Mouse (Mus musculus) adrenal gland, adult (tissue): ENCODE measurements around the gene Abcc5.

ENCODE experiments used
- DNase-seq, 2 experiments: peaks; one replicate each; pipeline ENCODE4 v3.0.0; 2022 to 2023; ENCODE audit warnings: low spot score in 1 of 2; ENCODE audit not compliant: inconsistent age in 2 of 2

Abcc5 gene

GRCm38 (mm10) chr16:20424226-20424663 is 1.9 kb downstream of the Abcc5 start:
- no peak for DNase-seq

- DNase-seq: no peak
These were observed 3.1 kb downstream of the Abcc5 start for GRCm38 (mm10) chr16:20422938-20423730.

GRCm38 (mm10) chr16:20418054-20418453 is 8.1 kb downstream of the Abcc5 start:
- no peak for DNase-seq

GRCm38 (mm10) chr16:20416262-20416661 is 9.9 kb downstream of the Abcc5 start:
- peak in 1 of 2 experiments; percentile 58 for DNase-seq

GRCm38 (mm10) chr16:20415804-20416203 is 10.4 kb downstream of the Abcc5 start:
- DNase-seq: peak in 1 of 2 experiments; percentile 69

GRCm38 (mm10) chr16:20415211-20415610 is 11.0 kb downstream of the Abcc5 start:
- DNase-seq: peak; percentile 74 to 87

GRCm38 (mm10) chr16:20413870-20414331 is 12.3 kb downstream of the Abcc5 start:
- peak; percentile 37 to 72 for DNase-seq

- DNase-seq: peak in 1 of 2 experiments; percentile 3
These were observed 14.1 kb downstream of the Abcc5 start for GRCm38 (mm10) chr16:20411958-20412570.

- no peak for DNase-seq
These were observed 20.9 kb downstream of the Abcc5 start for GRCm38 (mm10) chr16:20405335-20405734.

- no peak for DNase-seq
These were observed 22.9 kb downstream of the Abcc5 start for GRCm38 (mm10) chr16:20403327-20403726.

- DNase-seq: peak in 1 of 2 experiments; percentile 50
These were observed 24.6 kb downstream of the Abcc5 start for GRCm38 (mm10) chr16:20401592-20401991.

- no peak for DNase-seq
These were observed 25.2 kb downstream of the Abcc5 start for GRCm38 (mm10) chr16:20400707-20401591.

GRCm38 (mm10) chr16:20396851-20397250 is 29.3 kb downstream of the Abcc5 start:
- no peak for DNase-seq

- no peak for DNase-seq
These were observed 30.8 kb downstream of the Abcc5 start for GRCm38 (mm10) chr16:20395216-20395907.

- no peak for DNase-seq
These were observed 34.4 kb downstream of the Abcc5 start for GRCm38 (mm10) chr16:20391753-20392152.

GRCm38 (mm10) chr16:20390233-20390632 is 36.0 kb downstream of the Abcc5 start:
- no peak for DNase-seq

- no peak for DNase-seq
These were observed 45.2 kb downstream of the Abcc5 start for GRCm38 (mm10) chr16:20381031-20381430.

GRCm38 (mm10) chr16:20375341-20375740 is 50.9 kb downstream of the Abcc5 start:
- no peak for DNase-seq

GRCm38 (mm10) chr16:20371731-20372130 is 54.5 kb downstream of the Abcc5 start:
- DNase-seq: peak; percentile 63 to 75

GRCm38 (mm10) chr16:20368221-20368620 is 58.0 kb downstream of the Abcc5 start:
- no peak for DNase-seq

GRCm38 (mm10) chr16:20362121-20362520 is 64.1 kb downstream of the Abcc5 start:
- no peak for DNase-seq
